Mouse (Mus musculus): ENCODE results near the gene Xrcc4. TPM values are rescaled to one million over a fixed set of nuclear protein-coding genes. Genes with fewer than 3 reads are reported as not detected.

Xrcc4 gene
- polyA plus RNA-seq, 1 experiment = 25.0 TPM

DNA sequence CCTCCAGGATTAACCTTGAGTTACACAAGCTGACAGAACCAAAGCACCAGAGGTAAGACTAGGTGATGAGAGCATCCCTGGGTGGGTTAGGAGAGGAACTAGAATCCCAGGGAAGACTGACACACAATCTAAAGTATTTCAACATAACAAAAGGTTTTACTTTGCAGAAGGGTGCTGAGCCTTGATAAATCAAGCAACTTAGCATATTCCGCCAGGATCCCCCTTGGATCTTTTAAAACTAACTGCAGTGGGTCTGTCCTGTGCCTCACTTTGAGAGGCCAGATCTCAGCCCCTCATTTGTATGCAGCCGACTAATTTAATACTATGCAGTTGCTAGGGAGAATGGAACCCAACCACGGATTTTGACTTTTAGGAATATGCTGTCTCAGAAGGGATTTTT lies 309.1 kb downstream of the Xrcc4 start:
- no peak overlapping the region for H3K27ac ChIP-seq (ENCODE audit: insufficient read depth, low read length)
- no peak overlapping the region for H3K9ac ChIP-seq (ENCODE audit: low read depth, poor library complexity, severe bottlenecking)
- H3K36me3 ChIP-seq (ENCODE audit: control insufficient read depth, insufficient read depth, low read length, poor library complexity, severe bottlenecking) = no peaks in the 10 kb centered on the region
- no peak overlapping the region for H3K4me3 ChIP-seq (ENCODE audit: low read depth, low read length)
- no peaks in the 10 kb centered on the region for H3K27me3 ChIP-seq (ENCODE audit: control insufficient read depth, insufficient read depth, low read length, poor library complexity, severe bottlenecking)
- no peaks in the 10 kb centered on the region for H3K4me1 ChIP-seq (ENCODE audit: control insufficient read depth, insufficient read depth, low read length)
- no peaks in the 10 kb centered on the region for H3K9me3 ChIP-seq (replicated peaks; ENCODE audit: control insufficient read depth, insufficient read depth, low read length, poor library complexity, severe bottlenecking)
- TF ChIP-seq EP300 (IDR thresholded peaks at IDR 0.05; ENCODE audit: insufficient read depth, low read depth, low read length) = no peak
- no peak for TF ChIP-seq CTCF (IDR thresholded peaks at IDR 0.05; ENCODE audit: low read depth, low read length)
- no peak for TF ChIP-seq POLR2A (IDR thresholded peaks at IDR 0.05; ENCODE audit: insufficient read depth, low read length)

GRCm38 (mm10) chr13:89779208-89779911 lies 310.0 kb downstream of the Xrcc4 start:
- H3K27ac ChIP-seq (ENCODE audit: insufficient read depth, low read length) = no peak overlapping the region

DNA sequence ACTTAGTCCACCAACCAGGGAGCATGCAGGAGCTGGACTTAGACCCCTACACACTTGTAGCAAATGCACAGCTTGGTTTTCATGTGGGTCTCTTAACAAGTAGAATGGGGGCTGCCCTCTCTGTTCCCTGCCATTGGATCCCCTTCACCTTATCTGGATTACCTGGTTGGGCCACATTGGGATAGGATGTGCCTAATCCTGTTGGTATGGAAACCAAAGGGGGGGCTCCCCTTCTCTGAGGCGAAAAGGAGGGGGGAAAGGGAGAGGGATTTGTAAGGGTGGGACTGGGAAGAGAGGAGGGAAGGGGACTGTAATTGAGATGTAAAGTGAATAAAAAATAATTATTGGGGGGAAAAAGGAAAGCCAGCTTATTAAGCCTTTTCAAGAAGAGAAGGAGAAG lies 311.6 kb downstream of the Xrcc4 start:
- H3K9ac ChIP-seq (ENCODE audit: low read depth, poor library complexity, severe bottlenecking) = no peak overlapping the region
- TF ChIP-seq EP300 (IDR thresholded peaks at IDR 0.05; ENCODE audit: insufficient read depth, low read depth, low read length) (no peak), POLR2A (IDR thresholded peaks at IDR 0.05; ENCODE audit: insufficient read depth, low read length) (no peak), CTCF (IDR thresholded peaks at IDR 0.05; ENCODE audit: low read depth, low read length) (no peak)
- H3K4me3 ChIP-seq (ENCODE audit: low read depth, low read length) = no peak overlapping the region
- H3K4me1 ChIP-seq (ENCODE audit: control insufficient read depth, insufficient read depth, low read length) = no peaks in the 10 kb centered on the region
- H3K27me3 ChIP-seq (ENCODE audit: control insufficient read depth, insufficient read depth, low read length, poor library complexity, severe bottlenecking) = no peaks in the 10 kb centered on the region
- H3K27ac ChIP-seq (ENCODE audit: insufficient read depth, low read length) = no peak overlapping the region
- no peaks in the 10 kb centered on the region for H3K9me3 ChIP-seq (replicated peaks; ENCODE audit: control insufficient read depth, insufficient read depth, low read length, poor library complexity, severe bottlenecking)
- H3K36me3 ChIP-seq (ENCODE audit: control insufficient read depth, insufficient read depth, low read length, poor library complexity, severe bottlenecking) = no peaks in the 10 kb centered on the region

More at GRCm38 (mm10) chr13:89779208-89779911, 310.0 kb downstream of the Xrcc4 start:
- no peak overlapping the region for H3K9ac ChIP-seq (ENCODE audit: low read depth, poor library complexity, severe bottlenecking)
- H3K4me3 ChIP-seq (ENCODE audit: low read depth, low read length) = no peak overlapping the region
- TF ChIP-seq POLR2A (IDR thresholded peaks at IDR 0.05; ENCODE audit: insufficient read depth, low read length) (no peak), EP300 (IDR thresholded peaks at IDR 0.05; ENCODE audit: insufficient read depth, low read depth, low read length) (no peak), CTCF (IDR thresholded peaks at IDR 0.05; ENCODE audit: low read depth, low read length) (no peak)
- H3K36me3 ChIP-seq (ENCODE audit: control insufficient read depth, insufficient read depth, low read length, poor library complexity, severe bottlenecking) = no peaks in the 10 kb centered on the region
- no peaks in the 10 kb centered on the region for H3K27me3 ChIP-seq (ENCODE audit: control insufficient read depth, insufficient read depth, low read length, poor library complexity, severe bottlenecking)
- H3K4me1 ChIP-seq (ENCODE audit: control insufficient read depth, insufficient read depth, low read length) = no peaks in the 10 kb centered on the region
- H3K9me3 ChIP-seq (replicated peaks; ENCODE audit: control insufficient read depth, insufficient read depth, low read length, poor library complexity, severe bottlenecking) = no peaks in the 10 kb centered on the region

GRCm38 (mm10) chr13:89777146-89777545 lies 312.3 kb downstream of the Xrcc4 start:
- Histone ChIP-seq H3K4me3 (ENCODE audit: low read depth, low read length) (no peak overlapping the region), H3K27ac (ENCODE audit: insufficient read depth, low read length) (no peak overlapping the region), H3K4me1 (ENCODE audit: control insufficient read depth, insufficient read depth, low read length) (no peaks in the 10 kb centered on the region), H3K9ac (ENCODE audit: low read depth, poor library complexity, severe bottlenecking) (no peak overlapping the region), H3K36me3 (ENCODE audit: control insufficient read depth, insufficient read depth, low read length, poor library complexity, severe bottlenecking) (no peaks in the 10 kb centered on the region), H3K27me3 (ENCODE audit: control insufficient read depth, insufficient read depth, low read length, poor library complexity, severe bottlenecking) (no peaks in the 10 kb centered on the region), H3K9me3 (replicated peaks; ENCODE audit: control insufficient read depth, insufficient read depth, low read length, poor library complexity, severe bottlenecking) (no peaks in the 10 kb centered on the region)
- TF ChIP-seq EP300 (IDR thresholded peaks at IDR 0.05; ENCODE audit: insufficient read depth, low read depth, low read length) (no peak), CTCF (IDR thresholded peaks at IDR 0.05; ENCODE audit: low read depth, low read length) (no peak), POLR2A (IDR thresholded peaks at IDR 0.05; ENCODE audit: insufficient read depth, low read length) (no peak)

GRCm38 (mm10) chr13:89766551-89766950 lies 322.9 kb downstream of the Xrcc4 start:
- no peaks in the 10 kb centered on the region for H3K9me3 ChIP-seq (replicated peaks; ENCODE audit: control insufficient read depth, insufficient read depth, low read length, poor library complexity, severe bottlenecking)
- H3K9ac ChIP-seq (ENCODE audit: low read depth, poor library complexity, severe bottlenecking) = no peak overlapping the region
- no peak overlapping the region for H3K4me3 ChIP-seq (ENCODE audit: low read depth, low read length)
- no peaks in the 10 kb centered on the region for H3K4me1 ChIP-seq (ENCODE audit: control insufficient read depth, insufficient read depth, low read length)
- H3K36me3 ChIP-seq (ENCODE audit: control insufficient read depth, insufficient read depth, low read length, poor library complexity, severe bottlenecking) = no peaks in the 10 kb centered on the region
- no peak overlapping the region for H3K27ac ChIP-seq (ENCODE audit: insufficient read depth, low read length)
- no peaks in the 10 kb centered on the region for H3K27me3 ChIP-seq (ENCODE audit: control insufficient read depth, insufficient read depth, low read length, poor library complexity, severe bottlenecking)
- TF ChIP-seq EP300 (IDR thresholded peaks at IDR 0.05; ENCODE audit: insufficient read depth, low read depth, low read length) = no peak
- no peak for TF ChIP-seq POLR2A (IDR thresholded peaks at IDR 0.05; ENCODE audit: insufficient read depth, low read length)
- no peak for TF ChIP-seq CTCF (IDR thresholded peaks at IDR 0.05; ENCODE audit: low read depth, low read length)

- no peak overlapping the region for H3K27ac ChIP-seq (ENCODE audit: insufficient read depth, low read length)
- no peak overlapping the region for H3K9ac ChIP-seq (ENCODE audit: low read depth, poor library complexity, severe bottlenecking)
- no peaks in the 10 kb centered on the region for H3K9me3 ChIP-seq (replicated peaks; ENCODE audit: control insufficient read depth, insufficient read depth, low read length, poor library complexity, severe bottlenecking)
- H3K27me3 ChIP-seq (ENCODE audit: control insufficient read depth, insufficient read depth, low read length, poor library complexity, severe bottlenecking) = no peaks in the 10 kb centered on the region
- no peak overlapping the region for H3K4me3 ChIP-seq (ENCODE audit: low read depth, low read length)
- TF ChIP-seq POLR2A (IDR thresholded peaks at IDR 0.05; ENCODE audit: insufficient read depth, low read length) (no peak), EP300 (IDR thresholded peaks at IDR 0.05; ENCODE audit: insufficient read depth, low read depth, low read length) (no peak), CTCF (IDR thresholded peaks at IDR 0.05; ENCODE audit: low read depth, low read length) (no peak)
- no peaks in the 10 kb centered on the region for H3K4me1 ChIP-seq (ENCODE audit: control insufficient read depth, insufficient read depth, low read length)
- H3K36me3 ChIP-seq (ENCODE audit: control insufficient read depth, insufficient read depth, low read length, poor library complexity, severe bottlenecking) = no peaks in the 10 kb centered on the region
These were observed 323.4 kb downstream of the Xrcc4 start for GRCm38 (mm10) chr13:89765966-89766365.
